37 mouse cellular contexts compared by ENCODE assay signal in the genomic region with DNA sequence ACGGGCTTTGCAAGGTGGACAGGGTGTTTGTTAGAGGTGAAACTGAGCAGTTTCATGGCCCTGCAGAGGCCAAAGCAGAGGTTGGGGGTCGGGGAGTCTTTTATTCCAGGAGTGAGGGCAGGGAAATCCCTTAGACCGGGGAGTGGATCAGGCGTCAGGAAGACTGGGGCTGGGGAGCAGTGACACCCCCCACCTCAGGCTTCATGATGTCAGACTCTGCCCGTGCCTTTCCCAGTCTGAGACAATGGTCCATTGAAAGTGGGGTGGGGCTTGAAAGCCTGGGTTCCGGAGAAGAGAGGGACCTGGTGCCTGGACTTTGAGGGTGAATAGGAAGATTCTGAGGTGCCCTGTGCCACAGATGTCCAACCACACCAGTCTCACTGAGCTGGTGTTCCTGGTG. TPM values are rescaled to one million over a fixed set of nuclear protein-coding genes. Genes with fewer than 3 reads are reported as not detected.
DNase-seq lines count a peak whose midpoint lies in the region; ATAC-seq and TF ChIP-seq lines count a peak whose summit lies in the region.
"Had no signal": no experiment of that assay in that cellular context is flagged by ENCODE, and none has a peak within 500 bp of the region (broad histone marks: within the 10 kb centered on the region; RNA-seq: fewer than 3 reads in every experiment).

No protein-coding gene starts in this region.

- no peak for DNase-seq in frontal cortex, postnatal 14 days (ENCODE audit: low spot score in 2 of 2)
- DNase-seq in layer of hippocampus, adult 9-11 months = peak; percentile 69
- DNase-seq in layer of hippocampus, postnatal 10 days (ENCODE audit: low spot score in 2 of 2) = no peak
- peak; percentile 23 for DNase-seq in right cerebral cortex, adult 18-20 months
- no peak for DNase-seq in right cerebral cortex, postnatal 36 days (ENCODE audit: low spot score in 2 of 2)
- no peak for DNase-seq in yolk sac, embryonic 10.5 days (ENCODE audit: low spot score)
- DNase-seq: adrenal gland, postnatal 25 days; cerebellum, postnatal 10 days; forebrain, postnatal 0 days; gastrocnemius, postnatal 14 days; heart, adult 18-20 months; heart, postnatal 10 days; kidney, adult 18-20 months; kidney, postnatal 25 days; liver; lung, adult 2 months; lung, postnatal 14 days; right cerebral cortex, postnatal 14 days; thymus, adult 2 months; thymus, postnatal 36 days had no signal

- ATAC-seq in frontal cortex, adult (ENCODE audit: low TSS enrichment) = peak; percentile 44; the same call in 1 of the 2 replicates
- ATAC-seq: forebrain, postnatal 0 days had no signal

- TF ChIP-seq CTCF in cortical plate, adult 2 months (IDR thresholded peaks at IDR 0.05; ENCODE audit: extremely low read depth, insufficient read depth, low read length) = no peak

- no peak for TF ChIP-seq POLR2A in cortical plate, adult 2 months (IDR thresholded peaks at IDR 0.05; ENCODE audit: extremely low read depth, insufficient read depth, low read length)

- peak overlapping the region; percentile 29; the same call in 1 of the 2 replicates for H3K4me3 ChIP-seq in cortical plate, adult 2 months (ENCODE audit: insufficient read depth, low read length)
- H3K4me3 ChIP-seq: embryonic facial prominence, embryonic 10.5 days; embryonic facial prominence, embryonic 15.5 days; forebrain, embryonic 12.5 days; heart, embryonic 13.5 days; hindbrain, embryonic 10.5 days; hindbrain, embryonic 15.5 days; kidney, embryonic 15.5 days; stomach, embryonic 15.5 days had no signal

- H3K27ac ChIP-seq in cortical plate, adult 2 months (ENCODE audit: insufficient read depth, low read length) = peak overlapping the region; percentile 92
- H3K27ac ChIP-seq: embryonic facial prominence, embryonic 10.5 days; embryonic facial prominence, embryonic 15.5 days; forebrain, embryonic 12.5 days; heart, embryonic 13.5 days; hindbrain, embryonic 10.5 days; hindbrain, embryonic 15.5 days; kidney, embryonic 15.5 days; liver, embryonic 14.5 days; stomach, embryonic 15.5 days had no signal

- no peaks in the 10 kb centered on the region for H3K4me1 ChIP-seq in cortical plate, adult 2 months (ENCODE audit: control insufficient read depth, insufficient read depth, low read length)
- H3K4me1 ChIP-seq: hindbrain, embryonic 15.5 days; kidney, embryonic 15.5 days; stomach, embryonic 15.5 days had no signal

RNA-seq across cellular contexts. Expression of gene Mag, which starts 2.0 kb away (rescaled TPM):
- 10 to 100 TPM; 25.3 to 30.7 TPM for total RNA-seq in layer of hippocampus, postnatal 10 days (2021)
- 412 and 613 TPM in 2 replicates for polyA plus RNA-seq in cortical plate, adult 2 months (2012; rRNA removed)

RNA-seq across cellular contexts. Expression of gene Hamp2, which starts 7.8 kb away (rescaled TPM):
- total RNA-seq in layer of hippocampus, postnatal 10 days (2021) = not detected
- polyA plus RNA-seq in cortical plate, adult 2 months (2012; rRNA removed) = not detected in 2 replicates
- total RNA-seq: forebrain, postnatal 0 days; gastrocnemius, postnatal 14 days; layer of hippocampus, adult 8-10 months; megakaryocyte progenitor cell, adult 5-6 weeks had no signal
- polyA plus RNA-seq: embryonic facial prominence, embryonic 10.5 days; embryonic facial prominence, embryonic 15.5 days; forebrain, embryonic 12.5 days; forebrain, postnatal 0 days; heart, embryonic 13.5 days; hindbrain, embryonic 10.5 days; hindbrain, embryonic 15.5 days; intestine, embryonic 14.5 days; kidney, embryonic 15.5 days; limb, embryonic 11.5 days; liver, embryonic 14.5 days; midbrain, embryonic 11.5 days; neural tube, embryonic 14.5 days; stomach, embryonic 15.5 days had no signal

RNA-seq across cellular contexts. Expression of gene Hamp, which starts 27.1 kb away (rescaled TPM):
- total RNA-seq in layer of hippocampus, postnatal 10 days (2021) = not detected
- not detected in 2 replicates for polyA plus RNA-seq in cortical plate, adult 2 months (2012; rRNA removed)
- total RNA-seq: forebrain, postnatal 0 days; gastrocnemius, postnatal 14 days; layer of hippocampus, adult 8-10 months; megakaryocyte progenitor cell, adult 5-6 weeks had no signal
- polyA plus RNA-seq: embryonic facial prominence, embryonic 10.5 days; embryonic facial prominence, embryonic 15.5 days; forebrain, embryonic 12.5 days; forebrain, postnatal 0 days; hindbrain, embryonic 10.5 days; hindbrain, embryonic 15.5 days; intestine, embryonic 14.5 days; kidney, embryonic 15.5 days; limb, embryonic 11.5 days; neural tube, embryonic 14.5 days had no signal

RNA-seq across cellular contexts. Expression of gene Cd22, which starts 36.6 kb away (rescaled TPM):
- total RNA-seq in layer of hippocampus, postnatal 10 days (2021) = not detected
- polyA plus RNA-seq in cortical plate, adult 2 months (2012; rRNA removed) = 0.15 and 0.83 TPM in 2 replicates
- total RNA-seq: forebrain, postnatal 0 days had no signal
- polyA plus RNA-seq: forebrain, embryonic 12.5 days; forebrain, postnatal 0 days; heart, embryonic 13.5 days; hindbrain, embryonic 10.5 days; limb, embryonic 11.5 days; midbrain, embryonic 11.5 days; neural tube, embryonic 14.5 days had no signal

RNA-seq across cellular contexts. Expression of gene Usf2, which starts 39.9 kb away (rescaled TPM):
- 100 to 1,000 TPM in 1 of 2 experiments, 10 to 100 TPM in 1; 94.1 to 116 TPM for total RNA-seq in layer of hippocampus, postnatal 10 days (2021)
- polyA plus RNA-seq in cortical plate, adult 2 months (2012; rRNA removed) = 202 and 241 TPM in 2 replicates

Comparison
In these comparisons a context has a peak if more than half of its experiments do, and no peak if none do; other contexts are left out.
1. DNase-seq: peak in layer of hippocampus, adult 9-11 months (single experiment) and right cerebral cortex, adult 18-20 months (single experiment); none in frontal cortex, postnatal 14 days (0 of 2), layer of hippocampus, postnatal 10 days (0 of 2), right cerebral cortex, postnatal 36 days (0 of 2) and yolk sac, embryonic 10.5 days (single experiment).